Mouse (Mus musculus) cortical plate, adult 2 months (tissue): ENCODE results near the gene Ube2j2. TPM values are rescaled to one million over a fixed set of nuclear protein-coding genes. Genes with fewer than 3 reads are reported as not detected.

Source experiments
- H3K27ac ChIP-seq: fragments of 200-500 bp; 2 replicates; pipeline ENCODE4 v1.5.1; 2012; ENCODE audit warnings: low read length, control low read depth, inconsistent platforms; ENCODE audit not compliant: insufficient read depth
- H3K4me1 ChIP-seq: fragments of 200-500 bp; 2 replicates; pipeline ENCODE4 v1.6.1; 2011; ENCODE audit warnings: low read length; ENCODE audit not compliant: control insufficient read depth, insufficient read depth
- H3K4me3 ChIP-seq: fragments of 200-500 bp; 2 replicates; pipeline ENCODE4 v1.5.1; 2011; ENCODE audit warnings: mild to moderate bottlenecking, low read length, control low read depth; ENCODE audit not compliant: insufficient read depth
- CTCF ChIP-seq: fragments of 200-500 bp; IDR thresholded peaks from 2 replicates; pipeline ENCODE4 v1.5.1; 2011; ENCODE audit warnings: mild to moderate bottlenecking, control low read depth, low read length; ENCODE audit not compliant: insufficient read depth; ENCODE audit errors: extremely low read depth
- POLR2A ChIP-seq: fragments of 200-500 bp; IDR thresholded peaks from 2 replicates; pipeline ENCODE4 v1.6.1; 2011; ENCODE audit warnings: mild to moderate bottlenecking, low read length, control low read depth; ENCODE audit not compliant: insufficient read depth; ENCODE audit errors: extremely low read depth
- polyA plus RNA-seq: library from polyadenylated mRNA; depleted of rRNA; stranded (reverse); fragments of >200 nt; gene quantifications from 2 replicates; pipeline ENCODE4 v1.2.3, GENCODE M21; 2012; rRNA removed

The Ube2j2 gene
- polyA plus RNA-seq, 1 experiment: 75.2 TPM

- TF ChIP-seq POLR2A (no peak), CTCF (no peak)
- no peak overlapping the region for H3K4me3 ChIP-seq
- no peaks in the 10 kb centered on the region for H3K4me1 ChIP-seq
- H3K27ac ChIP-seq: no peak overlapping the region
Observed at GRCm38 (mm10) chr4:155983788-155984187, 40.2 kb downstream of the Ube2j2 start.

GRCm38 (mm10) chr4:155991211-155991907 is 47.7 kb downstream of the Ube2j2 start:
- H3K4me1 ChIP-seq: peaks cover 8% of the 10 kb centered on the region
- peak overlapping the region; percentile 98; the same call in 1 of the 2 replicates for H3K27ac ChIP-seq
- H3K4me3 ChIP-seq: peak overlapping the region; percentile 75
- TF ChIP-seq CTCF: no peak

- H3K27ac ChIP-seq: peak overlapping the region; percentile 98; the same call in 1 of the 2 replicates
- peak overlapping the region; percentile 75 for H3K4me3 ChIP-seq
- no peak for TF ChIP-seq POLR2A
- TF ChIP-seq CTCF: no peak
- H3K4me1 ChIP-seq: peaks cover 8% of the 10 kb centered on the region
Observed at GRCm38 (mm10) chr4:155991908-155992230, 48.2 kb downstream of the Ube2j2 start.

DNA sequence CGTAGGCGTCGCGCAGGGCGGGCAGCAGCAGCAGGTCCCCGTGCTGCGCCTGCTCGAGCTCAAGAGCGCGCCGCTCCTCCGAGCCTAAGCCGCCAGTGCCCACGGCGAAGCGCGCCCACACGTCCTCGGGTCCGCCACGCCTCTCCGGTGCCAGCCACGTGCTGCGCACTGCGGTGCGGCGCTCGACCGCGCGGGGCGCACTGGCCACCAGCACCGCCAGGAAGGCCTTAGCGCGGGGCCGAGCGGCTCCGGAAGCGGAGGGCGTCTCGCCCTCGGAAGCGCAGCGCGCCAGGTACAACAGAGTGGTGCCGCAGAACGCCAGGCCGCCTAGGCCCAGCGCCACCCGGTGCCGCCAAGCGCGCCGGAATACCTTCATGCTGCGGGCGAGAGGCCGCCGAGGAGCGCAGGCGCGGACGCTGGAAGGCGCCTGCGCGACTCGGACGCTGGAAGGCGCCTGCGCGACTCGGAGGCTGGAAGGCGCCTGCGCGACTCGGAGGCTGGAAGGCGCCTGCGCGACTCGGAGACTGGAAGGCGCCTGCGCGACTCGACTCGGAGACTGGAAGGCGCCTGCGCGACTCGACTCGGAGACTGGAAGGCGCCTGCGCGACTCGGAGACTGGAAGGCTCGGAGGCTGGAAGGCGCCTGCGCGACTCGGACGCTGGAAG is 48.7 kb downstream of the Ube2j2 start, which contains the start of the genes B3galt6 and Sdf4:
Gene B3galt6, minus strand, starts transcription at position 409 of the 665 bp plus-strand sequence.
Gene Sdf4, plus strand, starts transcription at position 632 of the 665 bp plus-strand sequence.
- Histone ChIP-seq H3K27ac (peak within 1 kb of the TSS; percentile 98), H3K4me1 (peaks cover 8% of the 10 kb centered on the region), H3K4me3 (peak within 1 kb of the TSS; percentile 75)
- TF ChIP-seq CTCF (peak; percentile 44), POLR2A (peak; percentile 49; the same call in 1 of the 2 replicates)

DNA sequence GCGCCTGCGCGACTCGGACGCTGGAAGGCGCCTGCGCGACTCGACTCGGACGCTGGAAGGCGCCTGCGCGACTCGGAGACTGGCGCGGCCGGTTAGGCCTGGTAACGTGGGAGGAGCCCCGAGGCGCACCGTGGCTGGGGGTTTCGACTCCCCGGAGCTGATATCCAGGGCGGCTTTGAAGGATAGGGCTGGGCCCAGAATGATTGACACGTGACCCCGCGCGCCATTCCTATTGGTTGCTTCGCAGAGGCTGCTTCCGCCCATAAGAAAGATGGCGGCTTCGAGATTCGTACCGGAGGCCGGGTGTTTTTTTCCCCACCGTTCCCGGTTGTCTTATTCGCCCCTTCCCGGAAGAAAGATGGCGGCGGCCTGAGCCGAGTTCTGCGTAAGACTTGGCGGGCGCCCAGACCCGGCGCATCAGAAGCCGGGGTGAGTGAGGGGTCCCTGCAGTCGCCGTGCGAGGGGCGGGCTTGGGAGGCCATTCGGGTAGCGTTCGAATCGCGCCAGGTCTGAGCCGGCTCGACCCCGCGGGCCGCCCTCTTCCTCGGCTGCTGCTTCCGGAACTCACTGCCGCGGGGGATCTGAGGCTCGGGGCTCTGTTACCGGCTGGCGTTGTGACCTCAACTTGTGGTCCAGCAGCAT is 49.4 kb downstream of the Ube2j2 start:
- Histone ChIP-seq H3K4me3 (peak overlapping the region; percentile 75), H3K4me1 (peaks cover 8% of the 10 kb centered on the region), H3K27ac (peak overlapping the region; percentile 86)
- TF ChIP-seq POLR2A (peak; percentile 51), CTCF (no peak)

GRCm38 (mm10) chr4:155993606-155994005 is 50.0 kb downstream of the Ube2j2 start:
- Histone ChIP-seq H3K4me1 (peaks cover 8% of the 10 kb centered on the region), H3K4me3 (peak overlapping the region; percentile 75), H3K27ac (peak overlapping the region; percentile 34)
- TF ChIP-seq CTCF: no peak
- no peak for TF ChIP-seq POLR2A

DNA sequence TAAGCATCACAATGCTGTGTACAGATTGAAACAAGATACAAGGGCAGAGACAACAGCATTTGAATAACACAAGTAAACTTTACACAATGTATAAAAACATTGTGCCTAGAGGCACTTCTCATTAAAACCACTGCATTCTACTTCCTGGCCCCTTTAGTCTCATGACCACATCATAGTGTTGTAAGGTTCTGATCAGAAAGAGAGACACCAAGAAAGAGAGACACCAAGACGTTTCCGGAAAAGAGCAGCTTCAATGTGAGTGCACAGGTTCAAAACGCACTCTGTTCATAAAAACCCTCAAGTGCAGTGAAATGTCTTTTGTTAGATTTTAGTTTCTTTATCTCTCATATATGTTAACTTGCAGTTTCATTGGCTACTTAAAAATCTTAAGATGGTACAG is 60.5 kb downstream of the Ube2j2 start:
- Histone ChIP-seq H3K27ac (no peak overlapping the region), H3K4me3 (no peak overlapping the region), H3K4me1 (no peaks in the 10 kb centered on the region)
- no peak for TF ChIP-seq POLR2A
- TF ChIP-seq CTCF: no peak

- Histone ChIP-seq H3K4me3 (no peak overlapping the region), H3K4me1 (no peaks in the 10 kb centered on the region), H3K27ac (no peak overlapping the region)
- TF ChIP-seq CTCF (no peak), POLR2A (no peak)
Observed at GRCm38 (mm10) chr4:156008369-156008768, 64.7 kb downstream of the Ube2j2 start.

Other genes starting within 250 kb of the Ube2j2 start
- 42.8 and 45.8 TPM in 2 replicates for gene Fndc10, start 249.5 kb upstream of the Ube2j2 start, polyA plus RNA-seq
- gene Ssu72, start 239.0 kb upstream of the Ube2j2 start, polyA plus RNA-seq: 131 and 138 TPM in 2 replicates
- 68.5 and 70.6 TPM in 2 replicates for gene Tmem240, start 209.0 kb upstream of the Ube2j2 start, polyA plus RNA-seq
- gene Atad3a, start 182.7 kb upstream of the Ube2j2 start, polyA plus RNA-seq: 84.4 and 93.0 TPM in 2 replicates
- 29.8 and 32.1 TPM in 2 replicates for gene Vwa1, start 169.1 kb upstream of the Ube2j2 start, polyA plus RNA-seq
- 39.2 and 50.5 TPM in 2 replicates for gene Tmem88b, start 158.0 kb upstream of the Ube2j2 start, polyA plus RNA-seq
- gene Ankrd65, start 153.4 kb upstream of the Ube2j2 start, polyA plus RNA-seq: not detected in 2 replicates
- gene Mrpl20, start 141.0 kb upstream of the Ube2j2 start, polyA plus RNA-seq: 105 and 110 TPM in 2 replicates
- 112 and 121 TPM in 2 replicates for gene Ccnl2, start 131.3 kb upstream of the Ube2j2 start, polyA plus RNA-seq
- gene Aurkaip1, start 112.6 kb upstream of the Ube2j2 start, polyA plus RNA-seq: 128 and 131 TPM in 2 replicates
- 14.9 and 15.7 TPM in 2 replicates for gene Mxra8, start 104.2 kb upstream of the Ube2j2 start, polyA plus RNA-seq
- 133 and 145 TPM in 2 replicates for gene Dvl1, start 96.4 kb upstream of the Ube2j2 start, polyA plus RNA-seq
- 0.17 and 0.23 TPM in 2 replicates for gene Tas1r3, start 80.5 kb upstream of the Ube2j2 start, polyA plus RNA-seq
- 19.7 and 21.9 TPM in 2 replicates for gene Cptp, start 74.4 kb upstream of the Ube2j2 start, polyA plus RNA-seq
- gene Ints11, start 74.3 kb upstream of the Ube2j2 start, polyA plus RNA-seq: 39.4 and 42.5 TPM in 2 replicates
- 90.6 and 94.2 TPM in 2 replicates for gene Pusl1, start 52.0 kb upstream of the Ube2j2 start, polyA plus RNA-seq
- 136 and 142 TPM in 2 replicates for gene Acap3, start 52.0 kb upstream of the Ube2j2 start, polyA plus RNA-seq
- 19.3 and 22.2 TPM in 2 replicates for gene C1qtnf12, start 18.5 kb downstream of the Ube2j2 start, polyA plus RNA-seq
- gene B3galt6, start 48.8 kb downstream of the Ube2j2 start, polyA plus RNA-seq: 8.9 and 11.0 TPM in 2 replicates
- 122 and 126 TPM in 2 replicates for gene Sdf4, start 49.0 kb downstream of the Ube2j2 start, polyA plus RNA-seq
- 3.4 and 4.0 TPM in 2 replicates for gene Tnfrsf4, start 70.0 kb downstream of the Ube2j2 start, polyA plus RNA-seq
- 0.17 and 0.34 TPM in 2 replicates for gene Tnfrsf18, start 82.3 kb downstream of the Ube2j2 start, polyA plus RNA-seq
- gene Ttll10, start 115.6 kb downstream of the Ube2j2 start, polyA plus RNA-seq: 0.10 and 0.34 TPM in 2 replicates
- gene 9430015G10Rik, start 166.2 kb downstream of the Ube2j2 start, polyA plus RNA-seq: 34.8 and 38.8 TPM in 2 replicates
- 2.0 and 2.1 TPM in 2 replicates for gene Rnf223, start 186.7 kb downstream of the Ube2j2 start, polyA plus RNA-seq